Mouse (Mus musculus) cerebellum, adult 18-20 months (tissue): ENCODE results near the gene Tesk2.
A peak's percentile ranks its signal among the peaks of the same experiment; 100 is the strongest.
"Not testable (repeated sequence)": the region's sequence is repeated elsewhere in the genome, so short reads cannot be mapped to it uniquely, and the experiment has no call there.

Experiments
- DNase-seq, 2 experiments: peaks; one replicate each; pipeline ENCODE4 v3.0.0; 2021

The Tesk2 gene

GRCm38 (mm10) chr4:116720343-116721097 is at the start of gene Tesk2:
TSS of gene Tesk2 (plus strand) at chr4:116720948.
- DNase-seq: peak; percentile 86 to 96

GRCm38 (mm10) chr4:116672785-116673184 is 48.0 kb upstream of the Tesk2 start:
- no peak for DNase-seq

- DNase-seq: not testable (repeated sequence)
These were observed 46.0 kb upstream of the Tesk2 start for GRCm38 (mm10) chr4:116674761-116675160.

DNA sequence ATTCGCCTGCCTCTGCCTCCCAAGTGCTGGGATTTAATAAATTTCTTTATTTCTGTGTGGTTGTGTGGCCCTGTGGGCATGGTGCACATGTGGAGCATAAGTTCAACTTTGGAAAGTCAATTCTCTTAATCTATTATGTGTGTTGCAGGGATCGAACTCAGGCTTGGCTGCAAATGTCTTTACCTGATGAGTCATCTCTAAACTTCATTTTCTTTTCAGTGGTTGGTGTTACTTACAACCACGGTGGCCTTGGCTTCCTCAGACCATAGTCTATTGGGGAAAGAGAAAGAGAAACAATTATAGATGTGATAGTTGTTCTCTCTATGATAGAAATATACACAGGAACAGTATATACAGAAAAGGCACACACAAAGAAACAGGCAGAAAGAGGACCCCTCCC is 44.7 kb upstream of the Tesk2 start:
- no peak for DNase-seq

GRCm38 (mm10) chr4:116677808-116678207 is 42.9 kb upstream of the Tesk2 start:
- no peak for DNase-seq

DNA sequence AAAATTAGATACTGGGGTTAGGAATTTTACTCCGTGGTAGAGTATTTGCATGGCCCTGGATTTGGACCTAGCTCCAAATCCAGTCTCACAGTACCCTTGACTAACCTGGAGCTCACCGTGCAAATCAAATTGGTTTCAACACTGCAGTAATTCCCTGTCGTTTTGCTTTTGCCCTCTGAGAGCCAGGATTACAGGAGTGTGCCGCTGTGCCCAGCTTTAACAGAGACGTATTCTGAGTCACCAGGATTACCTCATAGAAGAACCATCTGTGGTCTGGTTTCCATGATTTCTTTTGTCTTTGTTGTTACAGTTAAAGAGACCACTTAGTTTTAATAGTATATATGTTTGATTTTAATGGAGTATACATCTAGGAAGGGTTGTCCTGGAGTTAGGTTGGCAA is 41.6 kb upstream of the Tesk2 start:
- DNase-seq: no peak

DNA sequence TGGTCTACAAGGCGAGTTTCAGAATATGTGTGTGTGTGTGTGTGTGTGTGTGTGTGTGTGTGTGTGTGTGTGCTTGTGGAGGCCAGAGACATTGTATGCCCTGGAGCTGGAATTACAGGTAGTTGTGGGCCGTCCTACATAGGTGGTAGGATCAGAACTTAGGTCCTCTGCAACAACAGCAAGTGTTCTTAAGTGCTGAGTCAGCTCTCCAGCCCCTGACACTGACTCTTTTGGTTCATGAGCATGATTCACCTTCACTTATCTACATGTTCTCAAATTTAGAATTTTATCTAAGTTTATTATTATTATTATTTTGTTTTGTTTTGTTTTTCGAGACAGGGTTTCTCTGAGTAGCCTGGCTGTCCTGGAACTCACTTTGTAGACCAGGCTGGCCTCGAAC is 40.2 kb upstream of the Tesk2 start:
- DNase-seq: not testable (repeated sequence)

- DNase-seq: no peak
These were observed 36.8 kb upstream of the Tesk2 start for GRCm38 (mm10) chr4:116683957-116684356.

DNA sequence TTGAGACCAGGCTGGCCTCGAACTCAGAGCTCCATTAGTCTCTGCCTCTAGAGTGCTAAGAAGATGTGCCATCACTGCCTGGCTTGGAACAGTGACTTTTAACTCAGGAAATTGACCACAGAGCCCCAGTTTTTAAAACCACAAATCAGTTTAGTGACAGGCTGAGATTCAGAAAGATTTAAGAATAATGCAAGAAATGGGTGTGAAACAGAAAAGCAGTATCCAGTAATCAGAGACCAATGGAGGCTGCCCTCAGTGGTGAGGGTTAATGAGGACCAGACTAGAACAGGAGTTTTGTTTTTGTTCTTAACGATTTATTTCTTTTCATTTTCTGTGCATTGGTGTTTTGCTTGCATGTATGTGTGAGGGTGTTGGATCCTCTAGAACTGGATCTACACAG is 36.1 kb upstream of the Tesk2 start:
- no peak for DNase-seq

- DNase-seq: peak; percentile 85 to 86
These were observed 35.2 kb upstream of the Tesk2 start, which contains the start of gene Prdx1 for GRCm38 (mm10) chr4:116685402-116686061. TSS of gene Prdx1 (plus strand) at chr4:116685544.

- DNase-seq: no peak
These were observed 33.7 kb upstream of the Tesk2 start for GRCm38 (mm10) chr4:116687041-116687440.

GRCm38 (mm10) chr4:116689309-116689876 is 31.4 kb upstream of the Tesk2 start:
- no peak for DNase-seq

DNA sequence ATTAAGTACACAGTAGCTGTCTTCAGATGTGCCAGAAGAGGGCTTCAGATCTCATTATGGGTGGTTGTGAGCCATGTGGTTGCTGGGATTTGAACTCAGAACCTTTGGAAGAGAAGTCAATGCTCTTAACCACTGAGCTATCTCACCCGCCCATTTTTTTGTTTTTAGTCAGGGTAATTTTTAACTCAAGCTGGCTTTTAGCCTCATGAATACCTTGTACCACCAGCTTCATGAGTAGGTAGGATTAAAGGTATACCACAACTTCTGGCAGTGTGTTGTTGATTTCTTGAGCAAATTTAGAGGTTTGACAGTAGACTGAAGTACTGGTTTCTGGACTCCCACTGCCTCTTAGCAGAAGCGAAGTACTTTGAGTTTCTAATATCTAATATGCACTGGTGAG is 28.6 kb upstream of the Tesk2 start:
- no peak for DNase-seq

- DNase-seq: no peak
These were observed 27.0 kb upstream of the Tesk2 start for GRCm38 (mm10) chr4:116693785-116694184.

DNA sequence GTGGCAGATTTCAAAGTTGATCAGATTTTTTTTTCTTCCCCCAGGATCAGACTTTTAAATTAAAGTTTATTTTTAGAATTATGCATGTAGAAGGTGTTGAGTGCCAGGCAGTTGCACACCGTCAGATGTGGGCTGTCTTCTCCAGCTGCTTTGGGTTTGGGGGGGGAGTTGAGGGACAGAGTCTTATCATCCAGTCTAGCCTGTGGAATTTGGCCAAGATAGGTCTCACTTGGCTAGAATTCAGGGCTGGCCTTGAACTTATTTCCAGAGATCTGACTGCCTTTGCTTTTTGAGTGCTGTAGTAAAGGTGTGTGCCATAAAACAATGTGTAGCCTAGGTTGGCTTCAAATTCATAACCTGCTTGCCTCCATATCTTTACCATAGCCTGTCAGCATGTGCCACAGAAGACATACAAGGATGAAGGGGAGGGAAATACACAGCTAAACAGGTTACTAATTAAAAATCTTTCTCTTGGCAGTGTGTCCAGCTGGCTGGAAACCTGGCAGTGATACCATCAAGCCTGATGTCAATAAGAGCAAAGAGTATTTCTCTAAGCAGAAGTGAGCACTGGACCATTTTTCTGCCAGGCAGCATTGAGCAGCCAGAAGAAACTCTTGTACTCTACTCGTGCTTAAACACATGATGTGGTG is 21.9 kb upstream of the Tesk2 start:
- DNase-seq: no peak

DNA sequence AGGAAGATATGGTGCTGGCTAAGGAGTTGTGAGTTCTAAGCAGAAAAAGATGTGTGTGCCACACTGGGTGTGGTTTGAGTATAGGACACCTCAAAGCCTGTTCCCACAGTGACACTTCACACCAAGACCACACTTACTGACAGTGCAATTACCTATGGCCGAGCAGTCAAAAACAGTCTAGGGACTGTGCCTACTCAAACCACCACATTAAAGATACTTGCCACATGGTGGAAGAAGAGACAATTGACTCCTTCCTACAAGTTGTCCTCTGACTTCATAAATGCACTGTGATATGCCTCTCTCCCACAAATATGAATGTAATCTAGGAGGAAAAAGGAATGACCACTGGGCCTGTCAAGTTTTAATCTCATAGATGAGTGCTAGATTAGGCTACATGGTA is 19.8 kb upstream of the Tesk2 start:
- DNase-seq: no peak

DNA sequence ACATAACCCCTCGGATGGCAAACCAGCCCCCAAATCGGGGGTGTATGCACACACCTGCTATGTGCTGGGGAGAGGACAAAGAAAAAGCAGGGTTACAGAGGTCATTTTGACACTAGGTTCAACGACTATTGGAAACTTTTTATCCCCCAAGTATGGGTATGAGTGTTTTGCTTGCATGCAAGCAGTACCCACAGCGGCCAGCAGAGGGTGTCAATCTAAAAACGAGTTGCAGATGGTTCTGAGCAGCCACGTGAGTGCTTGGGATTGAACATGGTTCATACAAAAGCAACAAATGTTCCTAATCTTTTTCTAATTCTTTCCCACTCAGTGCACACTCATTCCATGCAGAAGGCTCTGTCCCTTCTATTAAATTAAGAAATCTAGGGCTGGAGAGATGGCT is 16.9 kb upstream of the Tesk2 start:
- DNase-seq: peak; percentile 52 to 67

DNA sequence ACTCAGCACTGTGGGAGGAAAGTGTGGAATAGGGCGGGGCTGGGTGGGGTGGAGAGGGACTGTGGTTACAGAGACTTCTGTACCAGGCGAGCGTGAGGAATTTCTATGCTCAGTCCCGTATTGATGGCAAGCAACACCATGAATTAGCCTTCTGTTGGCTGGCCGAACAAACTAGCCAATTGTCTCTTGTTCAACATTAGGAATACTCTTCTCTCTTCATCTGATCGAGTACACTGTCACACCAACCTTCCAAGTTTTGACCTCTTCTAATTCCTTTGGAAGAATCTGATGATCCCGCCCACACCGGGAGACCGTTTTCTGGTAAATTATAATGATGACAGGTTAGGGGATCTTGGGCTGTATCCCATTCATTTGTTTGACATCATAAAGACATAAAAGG is 13.1 kb upstream of the Tesk2 start:
- peak in 1 of 2 experiments; percentile 13 for DNase-seq

DNA sequence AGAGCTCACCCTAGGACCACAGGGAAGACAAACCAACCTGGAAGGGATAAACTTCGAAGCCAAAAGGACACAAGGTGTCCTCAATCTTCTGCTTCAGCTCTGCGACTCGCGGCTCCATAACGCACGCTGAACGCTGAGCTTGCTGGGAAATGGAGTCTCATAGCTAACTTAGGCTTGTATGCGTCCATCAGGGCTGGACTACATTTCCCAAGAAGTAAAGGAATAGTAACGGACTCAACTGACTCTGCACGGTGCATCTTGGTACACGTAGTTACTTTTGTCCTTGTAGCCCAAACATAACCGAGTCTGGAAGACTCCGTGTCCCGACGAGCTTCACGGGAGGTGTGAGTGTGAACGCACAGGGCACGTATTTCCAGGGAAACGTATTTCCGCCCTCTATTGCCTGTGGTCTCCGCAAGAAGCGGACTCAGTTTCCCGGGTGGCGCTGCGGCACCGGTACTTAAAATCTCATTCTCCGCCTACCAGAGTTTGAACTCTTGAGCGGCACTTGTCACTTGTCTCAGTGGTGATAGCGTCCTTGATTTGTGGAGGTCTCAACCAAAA is 12.5 kb upstream of the Tesk2 start, which contains the start of the genes Mmachc and Ccdc163:
Mmachc (minus strand) TSS at position 206 of the 564 bp plus-strand sequence.
Ccdc163 (plus strand) TSS at position 309 of the 564 bp plus-strand sequence.
- DNase-seq: peak; percentile 88 to 98

GRCm38 (mm10) chr4:116708791-116709390 is 11.9 kb upstream of the Tesk2 start:
- DNase-seq: peak in 1 of 2 experiments; percentile 27

DNA sequence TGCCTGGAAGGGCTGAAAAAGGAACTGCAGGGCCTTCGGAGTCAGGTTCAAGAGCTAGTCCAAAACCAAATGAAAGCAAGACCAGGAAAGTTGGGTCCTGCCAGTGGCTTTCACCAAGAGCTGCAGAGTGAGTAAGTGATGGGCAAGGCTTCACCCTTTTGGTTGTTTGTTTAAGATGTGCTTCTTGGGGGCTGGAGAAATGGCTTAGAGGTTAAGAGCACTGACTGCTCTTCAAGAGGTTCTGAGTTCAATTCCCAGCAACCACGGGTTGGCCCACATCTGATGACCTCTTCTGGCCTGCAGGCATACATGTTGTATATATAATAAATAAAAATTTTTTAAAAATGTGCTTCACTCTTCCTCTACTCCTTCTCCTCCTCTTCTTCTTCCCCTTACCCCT is 10.6 kb upstream of the Tesk2 start:
- DNase-seq: no peak

DNA sequence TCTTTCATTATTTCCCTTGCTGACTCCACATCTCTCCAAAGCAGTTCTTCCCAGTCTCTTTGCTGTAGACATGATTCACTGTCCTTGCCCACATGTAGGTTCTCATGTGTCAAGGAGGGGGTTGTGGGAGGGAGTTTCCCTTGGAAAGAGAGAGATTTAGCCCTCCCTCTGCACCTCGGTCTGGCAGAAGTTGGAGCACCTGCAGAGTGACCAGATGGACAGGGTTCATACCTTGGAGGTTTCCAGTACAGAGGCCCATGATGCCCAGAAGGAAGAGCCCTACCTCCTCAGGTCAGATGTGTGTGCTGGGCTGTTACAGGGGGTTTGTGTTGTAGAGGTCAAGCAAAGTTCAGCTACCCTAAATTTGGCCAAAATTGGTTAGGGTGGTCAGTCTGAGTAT is 8.2 kb upstream of the Tesk2 start:
- DNase-seq: peak; percentile 38 to 52

DNA sequence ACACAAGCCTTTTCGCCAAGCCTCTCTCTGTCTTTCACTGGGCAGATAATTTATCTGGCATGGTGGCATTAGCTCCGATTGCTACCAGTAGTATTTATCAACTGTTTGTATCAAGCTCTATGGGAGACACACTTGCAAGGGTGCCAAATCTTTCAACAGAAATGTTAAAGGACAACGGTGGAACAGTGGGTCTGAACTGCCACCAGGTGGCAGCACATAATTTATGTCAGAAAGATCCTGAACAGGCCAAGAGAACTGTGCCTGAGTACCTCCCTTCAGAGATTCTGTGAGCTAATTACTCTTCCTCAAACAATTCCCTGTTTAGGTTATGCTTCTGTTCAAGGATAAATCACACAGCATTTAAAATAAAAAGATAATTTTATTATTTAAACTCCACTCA is 1.4 kb upstream of the Tesk2 start:
- peak; percentile 80 to 81 for DNase-seq
